Mouse (Mus musculus) lung, adult 2 months (tissue): ENCODE results near the gene Gopc.

Source experiments
- CTCF ChIP-seq: fragments of 200-500 bp; IDR thresholded peaks from 2 replicates; pipeline ENCODE4 v1.5.1; 2011; ENCODE audit warnings: mild to moderate bottlenecking, low read length, control low read depth; ENCODE audit not compliant: insufficient read depth
- POLR2A ChIP-seq: fragments of 200-500 bp; IDR thresholded peaks from 2 replicates; pipeline ENCODE4 v1.6.1; 2011; ENCODE audit warnings: low read depth, mild to moderate bottlenecking, control low read depth, low read length, borderline replicate concordance; ENCODE audit errors: extremely low read depth

- TF ChIP-seq POLR2A (no peak), CTCF (no peak)
Measured at GRCm38 (mm10) chr10:52389438-52389837, 7.5 kb upstream of the Gopc start.
